Comparison of ENCODE assay signal across 10 mouse cellular contexts in genomic region chr12:3537616-3538015, GRCm38 (mm10). TPM values are rescaled to one million over a fixed set of nuclear protein-coding genes. Genes with fewer than 3 reads are reported as not detected.
DNase-seq lines count a peak whose midpoint lies in the region; ATAC-seq lines count a peak whose summit lies in the region.
"Had no signal": no experiment of that assay in that cellular context is flagged by ENCODE, and none has a peak within 500 bp of the region (broad histone marks: within the 10 kb centered on the region; RNA-seq: fewer than 3 reads in every experiment).

No protein-coding gene starts in this region.

- no peaks in the 10 kb centered on the region for H3K9me3 ChIP-seq in midbrain, embryonic 13.5 days
- H3K9me3 ChIP-seq in midbrain, embryonic 11.5 days (ENCODE audit: control insufficient read depth, low read length), result no peaks in the 10 kb centered on the region
- no peaks in the 10 kb centered on the region for H3K9me3 ChIP-seq in stomach, embryonic 16.5 days (replicated peaks; ENCODE audit: control insufficient read depth, low read length)
- no peaks in the 10 kb centered on the region for H3K9me3 ChIP-seq in liver, embryonic 12.5 days (replicated peaks)
- H3K9me3 ChIP-seq: liver, embryonic 13.5 days had no signal

- no peak overlapping the region for H3K4me2 ChIP-seq in midbrain, embryonic 13.5 days (replicated peaks)
- H3K4me2 ChIP-seq in midbrain, embryonic 11.5 days, result no peak overlapping the region
- no peak overlapping the region for H3K4me2 ChIP-seq in stomach, embryonic 16.5 days (ENCODE audit: low read depth, low read length)
- no peak overlapping the region for H3K4me2 ChIP-seq in liver, embryonic 12.5 days
- H3K4me2 ChIP-seq: liver, embryonic 13.5 days had no signal

- H3K27me3 ChIP-seq in midbrain, embryonic 13.5 days, result no peaks in the 10 kb centered on the region
- no peaks in the 10 kb centered on the region for H3K27me3 ChIP-seq in midbrain, embryonic 11.5 days (ENCODE audit: control insufficient read depth, insufficient read depth, low read length)
- H3K27me3 ChIP-seq in stomach, embryonic 16.5 days (ENCODE audit: control insufficient read depth, insufficient read depth, low read length), result no peaks in the 10 kb centered on the region
- H3K27me3 ChIP-seq in liver, embryonic 12.5 days (replicated peaks), result no peaks in the 10 kb centered on the region
- H3K27me3 ChIP-seq: CH12.LX; liver, embryonic 13.5 days had no signal

- WGBS in midbrain, embryonic 13.5 days, result 73% methylated on average over 3 of the region's 3 CpGs
- 81% methylated on average over 3 of the region's 3 CpGs for WGBS in midbrain, embryonic 11.5 days
- WGBS in stomach, embryonic 16.5 days, result 65% methylated on average over 3 of the region's 3 CpGs
- WGBS in liver, embryonic 12.5 days (ENCODE audit: insufficient replicate concordance), result 63% methylated on average over 3 of the region's 3 CpGs

- no peaks in the 10 kb centered on the region for H3K4me1 ChIP-seq in midbrain, embryonic 13.5 days (replicated peaks)
- no peaks in the 10 kb centered on the region for H3K4me1 ChIP-seq in midbrain, embryonic 11.5 days (ENCODE audit: control insufficient read depth, insufficient read depth, low read length)
- H3K4me1 ChIP-seq in stomach, embryonic 16.5 days (ENCODE audit: control insufficient read depth, insufficient read depth, low read length), result no peaks in the 10 kb centered on the region
- no peaks in the 10 kb centered on the region for H3K4me1 ChIP-seq in liver, embryonic 12.5 days
- H3K4me1 ChIP-seq: liver, embryonic 13.5 days had no signal

- ATAC-seq in midbrain, embryonic 13.5 days, result peak; percentile 34; the same call in 1 of the 2 replicates
- ATAC-seq in midbrain, embryonic 11.5 days (ENCODE audit: low FRiP score), result no peak
- peak; percentile 40; the same call in 1 of the 2 replicates for ATAC-seq in stomach, embryonic 16.5 days (ENCODE audit: insufficient read depth, low FRiP score)
- ATAC-seq in liver, embryonic 12.5 days, result no peak

- peak; percentile 29 for DNase-seq in gastrocnemius, postnatal 10 days
- DNase-seq in gastrocnemius, adult 8-10 months (ENCODE audit: low spot score in 2 of 2), result no peak
- no peak for DNase-seq in midbrain, embryonic 11.5 days (ENCODE audit: low spot score, missing footprints)
- DNase-seq in kidney, adult 8-10 months, result peak; percentile 15 to 21
- DNase-seq in embryo, embryonic 11 days, result no peak
- DNase-seq: liver, embryonic 13.5 days had no signal

- H3K36me3 ChIP-seq in midbrain, embryonic 13.5 days, result no peaks in the 10 kb centered on the region
- no peaks in the 10 kb centered on the region for H3K36me3 ChIP-seq in midbrain, embryonic 11.5 days (ENCODE audit: control insufficient read depth, insufficient read depth, low read length)
- no peaks in the 10 kb centered on the region for H3K36me3 ChIP-seq in stomach, embryonic 16.5 days (ENCODE audit: control insufficient read depth, insufficient read depth, low read length)
- H3K36me3 ChIP-seq in liver, embryonic 12.5 days, result no peaks in the 10 kb centered on the region
- H3K36me3 ChIP-seq: liver, embryonic 13.5 days had no signal

- no peak overlapping the region for H3K9ac ChIP-seq in midbrain, embryonic 13.5 days (replicated peaks)
- no peak overlapping the region for H3K9ac ChIP-seq in midbrain, embryonic 11.5 days (ENCODE audit: low read length)
- no peak overlapping the region for H3K9ac ChIP-seq in stomach, embryonic 16.5 days (ENCODE audit: low read length)
- H3K9ac ChIP-seq in liver, embryonic 12.5 days, result no peak overlapping the region
- H3K9ac ChIP-seq: liver, embryonic 13.5 days had no signal

- no peak overlapping the region for H3K4me3 ChIP-seq in midbrain, embryonic 13.5 days (replicated peaks)
- no peak overlapping the region for H3K4me3 ChIP-seq in midbrain, embryonic 11.5 days (ENCODE audit: low read depth, low read length)
- H3K4me3 ChIP-seq in stomach, embryonic 16.5 days (replicated peaks; ENCODE audit: low read length), result no peak overlapping the region
- H3K4me3 ChIP-seq in liver, embryonic 12.5 days, result no peak overlapping the region
- H3K4me3 ChIP-seq: liver, embryonic 13.5 days had no signal

- H3K27ac ChIP-seq in midbrain, embryonic 13.5 days, result no peak overlapping the region
- no peak overlapping the region for H3K27ac ChIP-seq in midbrain, embryonic 11.5 days (ENCODE audit: low read depth, low read length)
- peak overlapping the region; percentile 9; the same call in 1 of the 2 replicates for H3K27ac ChIP-seq in stomach, embryonic 16.5 days (ENCODE audit: low read length)
- H3K27ac ChIP-seq in liver, embryonic 12.5 days, result no peak overlapping the region
- H3K27ac ChIP-seq: liver, embryonic 13.5 days had no signal

RNA-seq across cellular contexts. Expression of gene Dtnb, which starts 34.6 kb away (rescaled TPM):
- total RNA-seq in gastrocnemius, postnatal 10 days (2021), result 1 to 10 TPM; 4.9 to 8.4 TPM
- 1 to 10 TPM; 1.4 to 9.8 (median 5.4) TPM for total RNA-seq in gastrocnemius, adult 8-10 months (2022)
- 28.9 and 34.6 TPM in 2 replicates for polyA plus RNA-seq in midbrain, embryonic 13.5 days (2015; fragmentation: Nextera tagmentation; extraction: Ambion mirVana)
- 30.1 and 33.0 TPM in 2 replicates for polyA plus RNA-seq in midbrain, embryonic 11.5 days (2014; fragmentation: Nextera tagmentation; extraction: Ambion mirVana)
- polyA plus RNA-seq in stomach, embryonic 16.5 days (2015; fragmentation: Nextera tagmentation; extraction: Ambion mirVana), result 24.8 and 30.1 TPM in 2 replicates
- 22.6 and 26.3 TPM in 2 replicates for polyA plus RNA-seq in liver, embryonic 12.5 days (2016; fragmentation: Nextera tagmentation; extraction: Ambion mirVana)

Comparison
In these comparisons a context has a peak if more than half of its experiments do, and no peak if none do; other contexts are left out.
1. DNase-seq: peak in gastrocnemius, postnatal 10 days (single experiment) and kidney, adult 8-10 months (2 of 2); none in gastrocnemius, adult 8-10 months (0 of 2), midbrain, embryonic 11.5 days (single experiment) and embryo, embryonic 11 days (single experiment).
2. ATAC-seq: peak in midbrain, embryonic 13.5 days (single experiment) and stomach, embryonic 16.5 days (single experiment); none in midbrain, embryonic 11.5 days (single experiment) and liver, embryonic 12.5 days (single experiment).